Mouse (Mus musculus): ENCODE results near the gene Nrxn1. TPM values are rescaled to one million over a fixed set of nuclear protein-coding genes. Genes with fewer than 3 reads are reported as not detected.

Nrxn1 gene
- total RNA-seq, 1 experiment = 2.9 TPM

GRCm38 (mm10) chr17:90809197-90810163, 283.4 kb downstream of the Nrxn1 start:
- Histone ChIP-seq H3K9me3 (ENCODE audit: control insufficient read depth, insufficient read depth, low read depth, low read length) (no peaks in the 10 kb centered on the region), H3K36me3 (ENCODE audit: control insufficient read depth, insufficient read depth, low read length, poor library complexity, severe bottlenecking) (no peaks in the 10 kb centered on the region), H3K27ac (ENCODE audit: insufficient read depth, low read depth, low read length, poor library complexity, severe bottlenecking) (no peak overlapping the region), H3K4me1 (ENCODE audit: control insufficient read depth in 2 of 2, insufficient read depth in 2 of 2, low read length in 2 of 2, poor library complexity in 1 of 2) (no peaks in the 10 kb centered on the region), H3K4me3 (ENCODE audit: insufficient read depth in 1 of 2, low read depth in 1 of 2, low read length in 2 of 2, poor library complexity in 1 of 2, severe bottlenecking in 1 of 2) (no peak overlapping the region), H3K9ac (ENCODE audit: insufficient read depth, low read depth, low read length, poor library complexity, severe bottlenecking) (no peak overlapping the region)
- TF ChIP-seq MAFK (IDR thresholded peaks at IDR 0.05; ENCODE audit: insufficient read depth, low read depth, low read length) = no peak
- TF ChIP-seq HCFC1 (IDR thresholded peaks at IDR 0.05; ENCODE audit: borderline replicate concordance, insufficient read depth, low read length) = no peak
- TF ChIP-seq ZC3H11A (IDR thresholded peaks at IDR 0.05; ENCODE audit: borderline replicate concordance, low read depth, low read length) = peak; percentile 93
- no peak for TF ChIP-seq ZNF384 (IDR thresholded peaks at IDR 0.05; ENCODE audit: low read depth, low read length)
- TF ChIP-seq CHD2 (IDR thresholded peaks at IDR 0.05; ENCODE audit: low read depth, low read length) = no peak
- in situ Hi-C loops (cut with MboI; ENCODE audit: low sequenced_read_pairs in 2 of 2, unreplicated experiment in 2 of 2) = no loop called here
- DNase-seq (ENCODE audit: low read depth, low spot score) = peak; percentile 54

GRCm38 (mm10) chr17:90808256-90808655, 284.6 kb downstream of the Nrxn1 start:
- no peak overlapping the region for H3K4me3 ChIP-seq (ENCODE audit: insufficient read depth in 1 of 2, low read depth in 1 of 2, low read length in 2 of 2, poor library complexity in 1 of 2, severe bottlenecking in 1 of 2)
- H3K4me1 ChIP-seq (ENCODE audit: control insufficient read depth in 2 of 2, insufficient read depth in 2 of 2, low read length in 2 of 2, poor library complexity in 1 of 2) = no peaks in the 10 kb centered on the region
- in situ Hi-C loops (cut with MboI; ENCODE audit: low sequenced_read_pairs in 2 of 2, unreplicated experiment in 2 of 2) = no loop called here
- no peaks in the 10 kb centered on the region for H3K9me3 ChIP-seq (ENCODE audit: control insufficient read depth, insufficient read depth, low read depth, low read length)
- H3K27ac ChIP-seq (ENCODE audit: insufficient read depth, low read depth, low read length, poor library complexity, severe bottlenecking) = no peak overlapping the region
- TF ChIP-seq ZC3H11A (IDR thresholded peaks at IDR 0.05; ENCODE audit: borderline replicate concordance, low read depth, low read length) (no peak), MAFK (IDR thresholded peaks at IDR 0.05; ENCODE audit: insufficient read depth, low read depth, low read length) (no peak), CHD2 (IDR thresholded peaks at IDR 0.05; ENCODE audit: low read depth, low read length) (no peak), ZNF384 (IDR thresholded peaks at IDR 0.05; ENCODE audit: low read depth, low read length) (no peak), HCFC1 (IDR thresholded peaks at IDR 0.05; ENCODE audit: borderline replicate concordance, insufficient read depth, low read length) (no peak)
- H3K9ac ChIP-seq (ENCODE audit: insufficient read depth, low read depth, low read length, poor library complexity, severe bottlenecking) = no peak overlapping the region
- no peak for DNase-seq (ENCODE audit: low read depth, low spot score)
- no peaks in the 10 kb centered on the region for H3K36me3 ChIP-seq (ENCODE audit: control insufficient read depth, insufficient read depth, low read length, poor library complexity, severe bottlenecking)

GRCm38 (mm10) chr17:90807199-90807598, 285.7 kb downstream of the Nrxn1 start:
- DNase-seq (ENCODE audit: low read depth, low spot score) = no peak
- in situ Hi-C loops (cut with MboI; ENCODE audit: low sequenced_read_pairs in 2 of 2, unreplicated experiment in 2 of 2) = no loop called here
- Histone ChIP-seq H3K27ac (ENCODE audit: insufficient read depth, low read depth, low read length, poor library complexity, severe bottlenecking) (no peak overlapping the region), H3K4me3 (ENCODE audit: insufficient read depth in 1 of 2, low read depth in 1 of 2, low read length in 2 of 2, poor library complexity in 1 of 2, severe bottlenecking in 1 of 2) (no peak overlapping the region), H3K9me3 (ENCODE audit: control insufficient read depth, insufficient read depth, low read depth, low read length) (no peaks in the 10 kb centered on the region), H3K9ac (ENCODE audit: insufficient read depth, low read depth, low read length, poor library complexity, severe bottlenecking) (no peak overlapping the region), H3K4me1 (ENCODE audit: control insufficient read depth in 2 of 2, insufficient read depth in 2 of 2, low read length in 2 of 2, poor library complexity in 1 of 2) (no peaks in the 10 kb centered on the region), H3K36me3 (ENCODE audit: control insufficient read depth, insufficient read depth, low read length, poor library complexity, severe bottlenecking) (no peaks in the 10 kb centered on the region)
- no peak for TF ChIP-seq ZNF384 (IDR thresholded peaks at IDR 0.05; ENCODE audit: low read depth, low read length)
- TF ChIP-seq ZC3H11A (IDR thresholded peaks at IDR 0.05; ENCODE audit: borderline replicate concordance, low read depth, low read length) = no peak
- TF ChIP-seq MAFK (IDR thresholded peaks at IDR 0.05; ENCODE audit: insufficient read depth, low read depth, low read length) = no peak
- no peak for TF ChIP-seq HCFC1 (IDR thresholded peaks at IDR 0.05; ENCODE audit: borderline replicate concordance, insufficient read depth, low read length)
- no peak for TF ChIP-seq CHD2 (IDR thresholded peaks at IDR 0.05; ENCODE audit: low read depth, low read length)

DNA sequence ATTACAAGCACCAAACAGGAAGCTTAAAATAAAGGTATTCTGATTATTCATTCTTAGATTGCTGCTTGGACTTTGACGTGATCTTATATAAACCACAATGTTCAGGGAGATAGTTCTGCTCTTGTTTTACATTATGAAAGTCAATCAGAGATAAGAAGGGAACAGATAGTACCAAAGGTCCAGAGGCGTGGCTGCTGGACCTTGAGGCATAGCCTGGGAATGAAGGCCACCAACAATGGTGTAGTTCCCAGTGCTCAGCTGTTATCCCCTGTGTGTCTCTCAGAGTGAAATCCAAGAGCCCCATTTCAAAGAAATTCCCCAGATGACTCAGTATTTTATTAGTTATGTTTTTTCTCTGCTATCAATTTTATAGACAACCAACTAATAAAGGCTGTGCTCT, 294.2 kb downstream of the Nrxn1 start:
- H3K27ac ChIP-seq (ENCODE audit: insufficient read depth, low read depth, low read length, poor library complexity, severe bottlenecking) = no peak overlapping the region
- H3K4me3 ChIP-seq (ENCODE audit: insufficient read depth in 1 of 2, low read depth in 1 of 2, low read length in 2 of 2, poor library complexity in 1 of 2, severe bottlenecking in 1 of 2) = no peak overlapping the region
- H3K4me1 ChIP-seq (ENCODE audit: control insufficient read depth in 2 of 2, insufficient read depth in 2 of 2, low read length in 2 of 2, poor library complexity in 1 of 2) = no peaks in the 10 kb centered on the region; a peak in 1 of 4 replicates
- no peaks in the 10 kb centered on the region for H3K36me3 ChIP-seq (ENCODE audit: control insufficient read depth, insufficient read depth, low read length, poor library complexity, severe bottlenecking)
- no peak for DNase-seq (ENCODE audit: low read depth, low spot score)
- in situ Hi-C loops (cut with MboI; ENCODE audit: low sequenced_read_pairs in 2 of 2, unreplicated experiment in 2 of 2) = no loop called here
- TF ChIP-seq ZNF384 (IDR thresholded peaks at IDR 0.05; ENCODE audit: low read depth, low read length) (no peak), MAFK (IDR thresholded peaks at IDR 0.05; ENCODE audit: insufficient read depth, low read depth, low read length) (no peak), ZC3H11A (IDR thresholded peaks at IDR 0.05; ENCODE audit: borderline replicate concordance, low read depth, low read length) (no peak), HCFC1 (IDR thresholded peaks at IDR 0.05; ENCODE audit: borderline replicate concordance, insufficient read depth, low read length) (no peak), CHD2 (IDR thresholded peaks at IDR 0.05; ENCODE audit: low read depth, low read length) (no peak)
- H3K9ac ChIP-seq (ENCODE audit: insufficient read depth, low read depth, low read length, poor library complexity, severe bottlenecking) = no peak overlapping the region
- no peaks in the 10 kb centered on the region for H3K9me3 ChIP-seq (ENCODE audit: control insufficient read depth, insufficient read depth, low read depth, low read length)

Measured in ES-E14 (cell line).